Mouse (Mus musculus): ENCODE measurements at regions not wholly inside any gene's neighbourhood (a gene's known extent, or its start where the extent isn't known, plus 50 kb on each side); places are given as distances from the start of the nearest gene placed in this dataset.

- no peak overlapping the region for H3K27ac ChIP-seq (ENCODE audit: poor library complexity, severe bottlenecking)
- WGBS: 81% methylated on average over 13 of the region's 13 CpGs
- H3K4me1 ChIP-seq (replicated peaks): peaks cover 7% of the 10 kb centered on the region
- no peaks in the 10 kb centered on the region for H3K9me3 ChIP-seq (replicated peaks)
- no peak for ATAC-seq (ENCODE audit: insufficient number of reproducible peaks, low FRiP score)
- no peak overlapping the region for H3K4me2 ChIP-seq
- no peaks in the 10 kb centered on the region for H3K36me3 ChIP-seq
- no peak overlapping the region for H3K9ac ChIP-seq
- no peak overlapping the region for H3K4me3 ChIP-seq
- no peaks in the 10 kb centered on the region for H3K27me3 ChIP-seq (replicated peaks)
These were observed 54.4 kb upstream of the Mphosph6 start for GRCm38 (mm10) chr8:117856121-117856520.

GRCm38 (mm10) chr8:117854942-117855491 lies 53.3 kb upstream of the Mphosph6 start:
- H3K27me3 ChIP-seq (replicated peaks): no peaks in the 10 kb centered on the region
- H3K4me1 ChIP-seq (replicated peaks): peaks cover 5% of the 10 kb centered on the region
- WGBS: 72% methylated on average over 7 of the region's 7 CpGs
- H3K27ac ChIP-seq (ENCODE audit: poor library complexity, severe bottlenecking): no peak overlapping the region
- ATAC-seq (ENCODE audit: insufficient number of reproducible peaks, low FRiP score): no peak
- no peaks in the 10 kb centered on the region for H3K36me3 ChIP-seq
- no peak overlapping the region for H3K9ac ChIP-seq
- H3K4me2 ChIP-seq: no peak overlapping the region
- no peak overlapping the region for H3K4me3 ChIP-seq
- no peaks in the 10 kb centered on the region for H3K9me3 ChIP-seq (replicated peaks)

- 40% methylated on average over 11 of the region's 11 CpGs for WGBS
- Histone ChIP-seq H3K9me3 (replicated peaks) (no peaks in the 10 kb centered on the region), H3K36me3 (no peaks in the 10 kb centered on the region), H3K4me3 (no peak overlapping the region), H3K27ac (ENCODE audit: poor library complexity, severe bottlenecking) (no peak overlapping the region), H3K4me1 (replicated peaks) (peaks cover 3% of the 10 kb centered on the region; the same call in 1 of the 2 replicates), H3K9ac (no peak overlapping the region), H3K4me2 (no peak overlapping the region), H3K27me3 (replicated peaks) (no peaks in the 10 kb centered on the region)
- ATAC-seq (ENCODE audit: insufficient number of reproducible peaks, low FRiP score): no peak
These were observed 52.6 kb upstream of the Mphosph6 start for GRCm38 (mm10) chr8:117854301-117854700.

GRCm38 (mm10) chr8:117853408-117853807 lies 51.7 kb upstream of the Mphosph6 start:
- Histone ChIP-seq H3K27me3 (replicated peaks) (no peaks in the 10 kb centered on the region), H3K9ac (no peak overlapping the region), H3K4me1 (replicated peaks) (peaks cover 3% of the 10 kb centered on the region; the same call in 1 of the 2 replicates), H3K4me3 (no peak overlapping the region), H3K36me3 (no peaks in the 10 kb centered on the region), H3K9me3 (replicated peaks) (no peaks in the 10 kb centered on the region), H3K27ac (ENCODE audit: poor library complexity, severe bottlenecking) (no peak overlapping the region), H3K4me2 (no peak overlapping the region)
- WGBS: 40% methylated on average over 4 of the region's 4 CpGs
- no peak for ATAC-seq (ENCODE audit: insufficient number of reproducible peaks, low FRiP score)

GRCm38 (mm10) chr8:117852521-117852920 lies 50.8 kb upstream of the Mphosph6 start:
- Histone ChIP-seq H3K4me2 (no peak overlapping the region), H3K36me3 (no peaks in the 10 kb centered on the region), H3K4me3 (no peak overlapping the region), H3K4me1 (replicated peaks) (peaks cover 3% of the 10 kb centered on the region; the same call in 1 of the 2 replicates), H3K9me3 (replicated peaks) (no peaks in the 10 kb centered on the region), H3K9ac (no peak overlapping the region), H3K27ac (ENCODE audit: poor library complexity, severe bottlenecking) (no peak overlapping the region), H3K27me3 (replicated peaks) (no peaks in the 10 kb centered on the region)
- ATAC-seq (ENCODE audit: insufficient number of reproducible peaks, low FRiP score): no peak
- WGBS: 76% methylated on average over 6 of the region's 6 CpGs
